Mouse (Mus musculus): ENCODE data around the gene Nfix.

The Nfix gene

GRCm38 (mm10) chr8:84703466-84704249 is 96.5 kb downstream of the Nfix start:
- in situ Hi-C loops (cut with MboI, MseI) = no loop called here

- in situ Hi-C loops (cut with MboI, MseI) = no loop called here
Observed at GRCm38 (mm10) chr8:84702963-84703465, 97.1 kb downstream of the Nfix start.

- in situ Hi-C loops (cut with MboI, MseI) = no loop called here
Observed at GRCm38 (mm10) chr8:84702561-84702960, 97.6 kb downstream of the Nfix start.

GRCm38 (mm10) chr8:84700941-84701911 is 98.9 kb downstream of the Nfix start, which contains the start of gene Lyl1:
TSS of gene Lyl1 (plus strand) at chr8:84701457.
- in situ Hi-C loops (cut with MboI, MseI) = no loop called here

GRCm38 (mm10) chr8:84700526-84700925 is 99.6 kb downstream of the Nfix start:
- in situ Hi-C loops (cut with MboI, MseI) = no loop called here

- in situ Hi-C loops (cut with MboI, MseI) = loop anchor here (5.0 kb wide), 1 partner anchor 112 kb away; no protein-coding TSS in a partner anchor
Observed at GRCm38 (mm10) chr8:84699861-84700322, 100.3 kb downstream of the Nfix start.

GRCm38 (mm10) chr8:84698929-84699401 is 101.2 kb downstream of the Nfix start:
- in situ Hi-C loops (cut with MboI, MseI) = loop anchor here (5.0 kb wide), 1 partner anchor 113 kb away; no protein-coding TSS in a partner anchor

- in situ Hi-C loops (cut with MboI, MseI) = loop anchor here (5.0 kb wide), 1 partner anchor 114 kb away; no protein-coding TSS in a partner anchor
Observed at GRCm38 (mm10) chr8:84698288-84698687, 101.9 kb downstream of the Nfix start.

GRCm38 (mm10) chr8:84697166-84698130 is 102.7 kb downstream of the Nfix start:
- in situ Hi-C loops (cut with MboI, MseI) = loop anchor here (5.0 kb wide), 1 partner anchor 115 kb away; no protein-coding TSS in a partner anchor

GRCm38 (mm10) chr8:84695140-84695539 is 105.0 kb downstream of the Nfix start:
- in situ Hi-C loops (cut with MboI, MseI) = loop anchor here (5.0 kb wide), 1 partner anchor 117 kb away; no protein-coding TSS in a partner anchor

- in situ Hi-C loops (cut with MboI, MseI) = loop anchor here (5.0 kb wide), 1 partner anchor 344 kb away; the partner anchor contains the start of gene Tnpo2
Observed at GRCm38 (mm10) chr8:84693332-84693731, 106.8 kb downstream of the Nfix start.

- in situ Hi-C loops (cut with MboI, MseI) = no loop called here
Observed at GRCm38 (mm10) chr8:84689091-84689915, 110.8 kb downstream of the Nfix start.

GRCm38 (mm10) chr8:84687705-84688100 is 112.4 kb downstream of the Nfix start, which contains the start of gene Nacc1:
TSS of gene Nacc1 (minus strand) at chr8:84687862.
- in situ Hi-C loops (cut with MboI, MseI) = no loop called here

- in situ Hi-C loops (cut with MboI, MseI) = no loop called here
Observed at GRCm38 (mm10) chr8:84687003-84687704, 113.0 kb downstream of the Nfix start.

- in situ Hi-C loops (cut with MboI, MseI) = no loop called here
Observed at GRCm38 (mm10) chr8:84686191-84687002, 113.7 kb downstream of the Nfix start, which contains the start of gene Trmt1. TSS of gene Trmt1 (plus strand) at chr8:84686307.

GRCm38 (mm10) chr8:84684537-84684936 is 115.6 kb downstream of the Nfix start:
- in situ Hi-C loops (cut with MboI, MseI) = no loop called here

- in situ Hi-C loops (cut with MboI, MseI) = no loop called here
Observed at GRCm38 (mm10) chr8:84682257-84682656, 117.9 kb downstream of the Nfix start.

- in situ Hi-C loops (cut with MboI, MseI) = no loop called here
Observed at GRCm38 (mm10) chr8:84681476-84681875, 118.7 kb downstream of the Nfix start.
